Mouse (Mus musculus): ENCODE data around the gene Acbd3.

DNA sequence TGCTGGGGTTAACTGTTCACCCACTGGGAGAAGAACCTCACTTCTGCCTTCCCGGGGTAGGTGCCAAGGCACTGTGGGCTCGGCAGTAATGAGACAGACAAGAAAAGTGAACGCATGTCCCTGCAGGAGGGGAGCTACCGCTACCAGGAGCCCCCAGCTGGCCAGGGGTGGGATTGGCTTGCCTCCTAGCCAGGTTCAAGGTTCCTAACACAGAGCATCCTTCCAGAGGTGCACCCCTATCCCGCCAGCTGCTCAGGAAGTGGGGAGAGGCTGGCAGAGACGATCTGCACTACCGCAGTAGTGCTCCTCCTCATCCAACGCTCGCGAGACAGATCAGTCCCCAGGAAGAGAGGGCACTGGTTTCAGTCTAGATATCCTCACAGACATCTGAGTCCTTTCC, 49.5 kb downstream of the Acbd3 start:
- no peak for TF ChIP-seq CTCF (IDR thresholded peaks at IDR 0.05; ENCODE audit: borderline replicate concordance, insufficient read depth, low read depth, low read length)
- no peak for TF ChIP-seq POLR2A (IDR thresholded peaks at IDR 0.05; ENCODE audit: borderline replicate concordance, insufficient read depth, low read length)
